Mouse (Mus musculus) cortical plate, adult 2 months (tissue): Measurements from ENCODE around the gene Neo1.

Experiments
- CTCF ChIP-seq: fragments of 200-500 bp; IDR thresholded peaks from 2 replicates; pipeline ENCODE4 v1.5.1; 2011; ENCODE audit warnings: mild to moderate bottlenecking, control low read depth, low read length; ENCODE audit not compliant: insufficient read depth; ENCODE audit errors: extremely low read depth
- POLR2A ChIP-seq: fragments of 200-500 bp; IDR thresholded peaks from 2 replicates; pipeline ENCODE4 v1.6.1; 2011; ENCODE audit warnings: mild to moderate bottlenecking, low read length, control low read depth; ENCODE audit not compliant: insufficient read depth; ENCODE audit errors: extremely low read depth

DNA sequence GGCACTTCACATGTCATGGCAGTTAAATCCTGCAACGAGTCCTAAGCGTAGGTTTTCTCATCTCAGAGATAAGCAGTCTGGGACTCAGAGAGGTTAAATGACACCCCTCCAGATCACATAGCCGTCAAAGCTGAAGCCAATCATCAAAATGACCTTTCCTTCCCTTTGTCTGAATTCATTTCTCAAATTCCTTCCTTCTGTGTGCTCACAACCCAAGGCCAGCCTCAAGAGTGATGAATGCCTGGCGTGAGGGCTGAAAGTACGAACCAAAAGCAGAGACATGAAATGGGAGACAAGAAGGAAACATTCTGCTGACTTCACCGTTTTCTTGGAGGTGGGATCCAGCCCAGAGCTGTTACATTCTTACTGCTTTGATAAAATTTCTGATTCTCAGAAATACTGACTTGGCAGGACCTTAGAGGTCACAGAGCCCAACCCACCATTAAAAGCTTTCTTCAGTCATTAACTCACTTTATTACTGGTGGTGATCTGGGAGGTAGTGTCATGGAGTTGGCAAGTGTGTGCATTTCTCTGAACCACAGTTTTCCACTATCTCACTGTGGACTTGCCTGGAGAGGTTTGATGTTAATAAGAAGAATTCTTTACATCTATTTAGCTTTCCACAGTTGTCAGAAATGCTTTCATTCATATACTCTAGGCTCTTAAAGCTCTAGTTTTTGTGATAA is 29.5 kb upstream of the Neo1 start:
- TF ChIP-seq CTCF (no peak), POLR2A (no peak)
